Comparison of ENCODE assay signal across 14 mouse cellular contexts in the genomic region with DNA sequence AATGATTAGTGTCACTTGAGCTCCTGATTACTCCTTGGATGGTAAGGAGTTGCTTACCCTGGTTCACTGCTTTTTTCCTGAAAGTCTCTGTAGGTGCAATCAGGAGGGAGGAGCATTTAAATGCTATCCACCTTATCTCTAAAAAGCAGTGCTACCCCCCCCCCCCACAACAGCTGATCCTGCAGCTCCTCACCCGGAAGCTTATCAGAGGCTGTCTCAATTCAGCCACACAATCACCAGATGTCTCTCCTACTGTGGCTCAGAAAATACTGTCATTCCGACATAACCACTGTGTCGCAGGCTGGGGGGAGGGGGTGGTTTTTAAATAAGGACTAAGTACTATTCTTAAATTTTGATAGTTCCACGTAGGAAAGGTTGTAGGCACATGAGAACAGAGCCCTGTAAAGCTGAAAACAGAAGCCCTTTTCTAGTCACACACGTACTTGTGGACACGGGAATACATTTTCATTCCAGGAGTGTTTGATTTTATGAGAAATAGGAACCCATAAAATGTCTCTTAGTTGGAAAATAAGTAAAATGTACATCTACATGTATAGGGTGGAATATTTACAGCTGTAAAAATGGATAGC. TPM values are rescaled to one million over a fixed set of nuclear protein-coding genes. Genes with fewer than 3 reads are reported as not detected.
A peak's percentile ranks its signal among the peaks of the same experiment; 100 is the strongest.
DNase-seq lines count a peak whose midpoint lies in the region; ATAC-seq and TF ChIP-seq lines count a peak whose summit lies in the region.
"Had no signal": no experiment of that assay in that cellular context is flagged by ENCODE, and none has a peak within 500 bp of the region (broad histone marks: within the 10 kb centered on the region; RNA-seq: fewer than 3 reads in every experiment).

No protein-coding gene starts in this region.

- no peak for TF ChIP-seq CTCF in thymus, adult 2 months (IDR thresholded peaks at IDR 0.05; ENCODE audit: borderline replicate concordance, control insufficient read depth, extremely low read depth, insufficient read depth, low read length, poor library complexity)

- 12% methylated on average over 6 of the region's 6 CpGs for WGBS in heart, embryonic 12.5 days
- WGBS in thymus, adult 2 months = 31% methylated on average over 6 of the region's 6 CpGs

- TF ChIP-seq POLR2A in thymus, adult 2 months (IDR thresholded peaks at IDR 0.05; ENCODE audit: control insufficient read depth, extremely low read depth, insufficient read depth, low read length, poor library complexity) = no peak

- peaks cover 34% of the 10 kb centered on the region for H3K4me1 ChIP-seq in heart, embryonic 12.5 days (replicated peaks)
- H3K4me1 ChIP-seq in thymus, adult 2 months (replicated peaks; ENCODE audit: control insufficient read depth, insufficient read depth, low read length) = peaks cover 3% of the 10 kb centered on the region; the same call in 1 of the 2 replicates

- DNase-seq in heart, adult 11 months = no peak
- peak; percentile 11 for DNase-seq in thymus, adult 2 months
- no peak for DNase-seq in thymus, postnatal 25 days
- peak; percentile 60 for DNase-seq in liver
- no peak for DNase-seq in urinary bladder, adult 18-20 months (ENCODE audit: low spot score in 2 of 2)
- no peak for DNase-seq in kidney, adult 11 months
- DNase-seq in T-cell, adult 2 months (ENCODE audit: low spot score) = no peak
- DNase-seq: adrenal gland, postnatal 10 days; cerebellum, adult 2 months; kidney, adult 8-10 months; lung, postnatal 10 days had no signal

- no peaks in the 10 kb centered on the region for H3K9me3 ChIP-seq in heart, embryonic 12.5 days (replicated peaks)
- H3K9me3 ChIP-seq: hindbrain, embryonic 10.5 days; stomach, embryonic 15.5 days had no signal

- H3K4me2 ChIP-seq in heart, embryonic 12.5 days = peak overlapping the region; percentile 67
- H3K4me2 ChIP-seq: stomach, embryonic 15.5 days had no signal

- H3K27ac ChIP-seq in heart, embryonic 12.5 days (ENCODE audit: poor library complexity, severe bottlenecking) = peak overlapping the region; percentile 97
- no peak overlapping the region for H3K27ac ChIP-seq in thymus, adult 2 months (ENCODE audit: control insufficient read depth, insufficient read depth, low read length)
- H3K27ac ChIP-seq: hindbrain, embryonic 10.5 days; stomach, embryonic 15.5 days had no signal

- peaks cover 25% of the 10 kb centered on the region for H3K36me3 ChIP-seq in heart, embryonic 12.5 days
- no peaks in the 10 kb centered on the region for H3K36me3 ChIP-seq in thymus, adult 2 months (ENCODE audit: control insufficient read depth, insufficient read depth, low read length)
- H3K36me3 ChIP-seq: hindbrain, embryonic 10.5 days; stomach, embryonic 15.5 days had no signal

- H3K27me3 ChIP-seq in heart, embryonic 12.5 days (replicated peaks) = no peaks in the 10 kb centered on the region
- H3K27me3 ChIP-seq in thymus, adult 2 months (ENCODE audit: control insufficient read depth, insufficient read depth, low read length) = no peaks in the 10 kb centered on the region
- H3K27me3 ChIP-seq: stomach, embryonic 15.5 days had no signal

- H3K9ac ChIP-seq in heart, embryonic 12.5 days = peak overlapping the region; percentile 57
- H3K9ac ChIP-seq: stomach, embryonic 15.5 days had no signal

- peak; percentile 33; the same call in 1 of the 2 replicates for ATAC-seq in heart, embryonic 12.5 days (ENCODE audit: insufficient number of reproducible peaks, low FRiP score)

- peak overlapping the region; percentile 67 for H3K4me3 ChIP-seq in heart, embryonic 12.5 days
- no peak overlapping the region for H3K4me3 ChIP-seq in thymus, adult 2 months (ENCODE audit: control insufficient read depth, insufficient read depth, low read length)
- H3K4me3 ChIP-seq: hindbrain, embryonic 10.5 days; stomach, embryonic 15.5 days had no signal

RNA-seq across cellular contexts. Expression of gene Krcc1, which starts 11.3 kb away (rescaled TPM):
- polyA plus RNA-seq in heart, embryonic 12.5 days (2016; fragmentation: Nextera tagmentation; extraction: Ambion mirVana) = 54.6 and 59.1 TPM in 2 replicates
- polyA plus RNA-seq in thymus, adult 2 months (2012; rRNA removed) = 7.7 and 8.9 TPM in 2 replicates

Comparison
In these comparisons a context has a peak if more than half of its experiments do, and no peak if none do; other contexts are left out.
1. DNase-seq: peak in thymus, adult 2 months (single experiment) and liver (single experiment); none in heart, adult 11 months (single experiment), thymus, postnatal 25 days (single experiment), urinary bladder, adult 18-20 months (0 of 2), kidney, adult 11 months (single experiment) and T-cell, adult 2 months (single experiment).